Mouse (Mus musculus): ENCODE measurements at regions not wholly inside any gene's neighbourhood (a gene's known extent, or its start where the extent isn't known, plus 50 kb on each side); places are given as distances from the start of the nearest gene placed in this dataset.

DNA sequence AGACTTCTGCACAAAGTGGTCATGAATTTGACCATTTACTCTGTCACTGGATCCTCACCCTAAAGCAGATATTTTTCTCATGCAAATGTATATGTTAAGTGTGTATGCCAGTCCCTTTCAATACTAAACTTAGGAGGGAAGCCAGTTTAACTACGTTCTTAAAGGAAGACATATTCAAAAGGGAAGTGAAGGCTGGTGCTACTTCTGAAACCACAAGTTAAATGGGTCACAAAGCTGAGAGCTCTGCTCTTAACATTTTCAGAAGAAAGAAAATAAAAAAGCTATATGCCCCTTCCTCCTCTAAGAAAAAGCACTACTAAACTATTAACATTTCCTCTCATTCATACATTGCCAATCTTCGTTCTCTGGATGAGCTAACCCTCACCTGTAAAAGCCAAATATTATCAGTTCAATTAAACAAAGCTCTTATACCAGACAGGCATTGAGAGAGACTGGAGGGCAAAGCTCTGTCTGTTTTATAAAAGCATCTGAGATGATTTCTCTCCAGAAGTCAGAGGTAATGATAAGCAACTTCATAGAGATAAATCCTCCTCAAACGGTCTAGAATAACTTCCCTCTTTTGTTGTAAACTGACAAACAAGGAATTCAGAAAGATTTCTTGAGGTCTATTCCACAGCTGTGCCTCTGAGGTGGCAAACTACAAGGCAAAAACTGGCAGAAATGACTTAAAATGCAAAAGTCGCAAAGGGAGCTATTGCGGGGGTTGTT is 82.7 kb upstream of the Klf6 start:
- no peak for TF ChIP-seq GATA4 (IDR thresholded peaks at IDR 0.05; ENCODE audit: insufficient replicate concordance, low read length)

DNA sequence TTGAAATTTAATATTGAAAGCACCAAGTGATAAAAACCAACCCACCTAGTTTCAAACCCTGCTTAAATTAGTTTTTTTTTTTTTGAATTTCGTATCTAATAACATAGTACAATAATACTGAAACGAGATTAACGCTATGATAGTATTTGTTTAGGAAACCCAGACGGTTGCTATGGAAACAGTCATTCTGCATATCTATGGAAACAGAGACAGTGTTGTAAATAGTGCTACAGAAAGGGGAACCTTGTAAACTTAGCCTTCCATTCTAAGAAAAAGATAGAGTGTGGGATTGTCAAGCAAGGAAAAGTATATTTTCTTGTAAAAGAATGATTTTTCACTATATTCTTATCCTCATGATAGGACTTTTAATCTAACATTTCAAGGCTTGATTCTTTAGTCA is 81.9 kb upstream of the Klf6 start:
- TF ChIP-seq GATA4 (IDR thresholded peaks at IDR 0.05; ENCODE audit: insufficient replicate concordance, low read length) = no peak

DNA sequence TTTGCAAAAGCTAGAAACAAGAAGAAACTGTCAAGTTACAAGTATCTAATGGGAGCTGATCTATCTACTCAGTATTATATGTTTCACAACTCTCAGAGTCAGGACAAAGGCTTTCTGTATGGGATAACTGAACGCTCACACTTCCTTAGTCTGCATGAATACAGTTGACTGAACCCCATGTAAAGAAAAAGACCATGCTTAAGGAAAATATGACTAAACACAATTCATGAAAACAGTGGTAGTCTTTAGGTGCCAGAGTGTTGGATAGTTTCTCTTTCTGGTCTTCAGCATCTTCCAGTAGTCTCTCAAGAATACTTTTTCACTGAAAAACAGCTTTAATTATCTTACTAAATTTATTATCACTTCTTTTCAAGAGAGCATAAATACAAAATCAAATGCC is 78.7 kb upstream of the Klf6 start:
- TF ChIP-seq GATA4 (IDR thresholded peaks at IDR 0.05; ENCODE audit: insufficient replicate concordance, low read length) = no peak

DNA sequence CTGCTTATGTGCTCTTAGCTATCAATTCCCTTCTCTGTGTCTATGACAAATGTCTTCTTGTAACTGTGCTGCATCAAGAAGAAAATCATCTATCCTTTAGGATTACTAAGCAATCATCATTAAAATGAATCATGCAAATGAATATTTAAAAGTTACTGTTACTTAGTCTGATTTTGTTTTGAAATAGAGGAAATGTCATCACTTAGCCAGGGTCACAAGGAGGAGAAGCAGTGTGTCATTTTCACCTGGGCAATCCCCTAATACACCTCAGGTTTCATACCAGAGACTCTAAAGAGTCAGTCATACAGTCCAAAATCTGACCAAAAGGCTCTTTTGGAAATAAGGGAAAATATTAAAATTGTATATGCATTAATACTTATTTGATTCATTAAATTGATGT is 74.2 kb upstream of the Klf6 start:
- TF ChIP-seq GATA4 (IDR thresholded peaks at IDR 0.05; ENCODE audit: insufficient replicate concordance, low read length) = no peak

DNA sequence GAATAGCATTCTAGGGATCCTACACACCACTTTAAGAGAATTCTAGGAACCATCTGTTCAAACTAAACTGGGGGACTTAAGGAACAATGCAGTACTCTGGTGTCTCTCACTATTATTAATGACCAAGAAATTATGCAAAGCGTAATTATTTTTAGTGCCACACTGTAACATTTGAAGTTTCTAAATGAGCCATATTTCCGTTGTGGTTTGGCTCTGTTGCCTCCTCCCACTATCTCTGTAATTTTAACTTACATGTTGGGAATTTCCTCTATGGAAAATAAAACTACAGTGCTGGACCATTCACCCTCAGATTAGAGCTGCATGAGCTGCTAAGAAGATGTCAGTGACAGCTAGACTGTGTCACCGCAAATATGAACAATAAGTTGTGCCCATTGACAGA is 72.0 kb upstream of the Klf6 start:
- no peak for TF ChIP-seq GATA4 (IDR thresholded peaks at IDR 0.05; ENCODE audit: insufficient replicate concordance, low read length)

DNA sequence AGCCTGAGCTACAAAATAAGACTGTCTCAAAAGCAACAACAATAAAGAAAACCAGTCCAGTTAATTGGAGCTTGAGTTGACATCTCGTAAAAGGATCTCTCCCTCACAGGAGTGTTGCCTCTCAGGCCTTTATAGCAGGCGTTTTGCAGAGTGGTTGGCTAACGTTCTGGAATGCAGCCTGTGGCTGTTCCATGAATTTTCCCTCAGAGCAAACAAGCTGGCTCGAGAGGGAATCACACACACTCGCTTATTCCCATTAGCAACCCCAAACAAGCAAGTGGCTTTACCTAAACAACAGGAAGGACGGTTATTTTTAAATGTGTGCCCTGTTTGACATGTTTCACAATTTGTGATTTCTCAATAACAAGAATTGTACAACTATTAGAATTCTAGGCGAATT is 59.2 kb upstream of the Klf6 start:
- TF ChIP-seq GATA4 (IDR thresholded peaks at IDR 0.05; ENCODE audit: insufficient replicate concordance, low read length) = no peak

DNA sequence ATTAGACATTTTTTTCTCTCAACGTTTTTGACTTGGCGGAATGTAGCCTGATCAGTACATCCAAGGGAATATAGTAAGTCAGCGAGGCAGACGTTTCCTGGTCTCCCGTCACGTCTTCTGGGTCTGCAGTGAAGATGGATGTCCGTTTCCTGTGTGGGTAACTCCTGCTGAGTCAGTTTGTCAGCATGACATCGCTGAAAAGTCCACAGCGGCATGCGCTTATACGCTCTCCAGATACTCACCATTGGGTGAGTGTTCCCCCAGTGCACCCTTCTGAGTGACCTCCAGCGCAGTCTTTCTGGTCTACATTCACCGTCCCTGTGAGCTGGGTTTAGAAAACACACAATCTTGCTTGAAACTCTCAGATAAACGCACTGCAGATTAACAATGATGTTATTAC is 58.5 kb upstream of the Klf6 start:
- TF ChIP-seq GATA4 (IDR thresholded peaks at IDR 0.05; ENCODE audit: insufficient replicate concordance, low read length) = no peak

DNA sequence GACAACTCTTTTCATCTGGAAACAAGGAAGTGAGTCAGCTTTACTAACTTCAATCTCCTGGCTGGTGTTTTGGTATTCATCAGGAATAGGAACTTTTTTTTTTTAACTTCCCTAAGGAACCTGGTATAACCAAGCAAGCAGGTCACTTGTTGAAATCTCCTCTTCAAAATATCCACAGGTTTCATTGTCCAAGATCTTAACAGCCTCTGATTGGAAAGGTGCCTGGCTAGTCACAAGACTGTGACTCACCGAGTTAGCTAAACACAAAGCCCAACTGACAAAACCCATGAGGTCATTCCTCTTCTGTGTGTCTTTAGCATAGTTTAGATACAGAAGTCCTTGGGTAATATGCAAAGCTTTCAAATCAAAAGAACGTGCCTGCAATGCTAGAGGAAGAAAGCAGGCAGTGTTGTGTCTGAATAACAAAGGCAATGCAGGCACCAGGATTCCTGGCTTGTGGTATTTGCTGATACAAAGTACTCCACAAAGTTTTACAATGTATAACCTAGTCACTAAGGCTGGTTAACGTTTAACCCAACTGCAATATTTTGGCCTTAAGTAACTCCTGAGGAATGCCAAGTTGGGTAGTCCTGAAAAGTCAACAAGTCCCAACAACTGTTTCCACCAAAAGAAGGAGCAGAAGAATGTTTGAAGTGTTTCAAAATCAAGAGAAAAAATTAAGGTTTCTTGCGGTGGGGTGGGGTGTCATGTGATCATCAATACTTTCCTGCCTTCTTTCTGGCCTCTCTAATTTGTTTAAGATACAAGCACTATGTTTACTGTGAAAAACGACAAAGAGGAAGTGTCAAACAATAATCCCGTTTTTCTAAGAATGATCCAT is 57.5 kb upstream of the Klf6 start:
- no peak for TF ChIP-seq GATA4 (IDR thresholded peaks at IDR 0.05; ENCODE audit: insufficient replicate concordance, low read length)

DNA sequence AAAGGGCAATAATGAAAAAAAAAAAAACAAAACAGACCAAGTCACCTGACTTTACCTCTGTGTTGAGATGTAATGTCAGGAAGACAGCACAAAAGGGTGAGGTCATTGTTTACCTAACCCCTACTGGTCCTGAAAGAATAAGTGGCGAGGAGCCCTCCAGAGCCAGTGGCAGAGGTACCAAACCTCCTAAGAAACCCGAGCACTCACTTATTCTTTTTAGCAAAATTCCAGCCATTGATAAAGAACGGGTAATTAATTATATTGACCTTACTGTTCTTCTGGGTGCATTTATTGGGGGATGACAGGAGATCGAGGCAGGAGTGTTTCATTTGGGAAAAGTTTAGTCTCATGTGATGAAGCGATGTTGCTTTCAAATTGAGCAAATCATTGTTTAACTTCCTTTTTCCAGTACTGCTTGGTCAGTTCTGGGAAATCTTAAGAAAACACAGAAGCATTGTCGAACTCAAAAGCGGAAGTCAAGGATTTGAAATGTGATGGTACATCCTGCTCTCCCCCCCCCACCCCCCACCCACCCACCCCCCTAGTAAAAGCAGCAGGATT is 56.8 kb upstream of the Klf6 start:
- TF ChIP-seq GATA4 (IDR thresholded peaks at IDR 0.05; ENCODE audit: insufficient replicate concordance, low read length) = no peak

DNA sequence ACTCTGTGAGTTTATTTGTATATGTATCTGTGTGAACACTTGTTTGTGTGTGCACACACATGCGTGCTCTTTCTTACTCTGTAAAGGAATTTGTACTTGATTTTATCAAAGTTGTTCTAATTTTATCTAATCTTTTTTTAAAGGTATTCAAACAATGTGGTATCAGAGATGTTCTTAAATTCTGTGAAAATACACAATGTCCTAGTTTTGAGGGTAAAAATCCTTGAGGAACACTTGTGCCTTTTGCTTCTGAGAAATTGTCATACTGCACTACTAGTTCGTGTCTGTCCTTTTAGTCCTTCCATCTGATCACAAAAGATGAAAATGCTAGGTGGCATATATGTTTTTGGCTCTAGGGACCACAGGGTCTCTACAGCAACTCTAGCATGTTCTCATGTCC is 52.9 kb upstream of the Klf6 start:
- no peak for TF ChIP-seq GATA4 (IDR thresholded peaks at IDR 0.05; ENCODE audit: insufficient replicate concordance, low read length)

All from liver, adult (tissue).